Mouse (Mus musculus): Measurements from ENCODE around the gene Nkx2-1. TPM values are rescaled to one million over a fixed set of nuclear protein-coding genes. Genes with fewer than 3 reads are reported as not detected.

Nkx2-1 gene
- polyA plus RNA-seq, 1 experiment from 2014 or later = 36.6 TPM

Other genes starting within 250 kb of the Nkx2-1 start
- 62.6 and 68.8 TPM in 2 replicates for gene Mbip, start 191.0 kb downstream of the Nkx2-1 start, polyA plus RNA-seq (2014; fragmentation: Nextera tagmentation; extraction: Ambion mirVana)
- 2.4 and 2.8 TPM in 2 replicates for gene Nkx2-9, start 76.4 kb upstream of the Nkx2-1 start, polyA plus RNA-seq (2014; fragmentation: Nextera tagmentation; extraction: Ambion mirVana)
- 0.07 and 0.39 TPM in 2 replicates for gene Pax9, start 154.9 kb upstream of the Nkx2-1 start, polyA plus RNA-seq (2014; fragmentation: Nextera tagmentation; extraction: Ambion mirVana)

Measured in forebrain, embryonic 11.5 days (tissue).